Mouse (Mus musculus) adipocyte (in vitro differentiated cells): ENCODE results near the gene Aig1.
A peak's percentile ranks its signal among the peaks of the same experiment; 100 is the strongest.
"Not testable (repeated sequence)": the region's sequence is repeated elsewhere in the genome, so short reads cannot be mapped to it uniquely, and the experiment has no call there.

Experiments
- DNase-seq: peaks from one replicate; pipeline ENCODE4 v3.0.0-alpha.2; 2016; ENCODE audit warnings: low spot score

The Aig1 gene

GRCm38 (mm10) chr10:13868371-13869321 lies at the start of gene Aig1:
Aig1 (minus strand) TSS chr10:13868980.
- DNase-seq, result no peak

GRCm38 (mm10) chr10:13916645-13917342 lies 48.0 kb upstream of the Aig1 start:
- peak; percentile 59 for DNase-seq

- DNase-seq, result no peak
Measured at GRCm38 (mm10) chr10:13915211-13915610, 46.4 kb upstream of the Aig1 start.

GRCm38 (mm10) chr10:13913689-13914088 lies 44.9 kb upstream of the Aig1 start:
- DNase-seq, result peak; percentile 22

- DNase-seq, result no peak
Measured at GRCm38 (mm10) chr10:13906261-13906741, 37.5 kb upstream of the Aig1 start.

GRCm38 (mm10) chr10:13905618-13906017 lies 36.8 kb upstream of the Aig1 start:
- no peak for DNase-seq

GRCm38 (mm10) chr10:13892762-13893161 lies 24.0 kb upstream of the Aig1 start:
- not testable (repeated sequence) for DNase-seq

- DNase-seq, result no peak
Measured at GRCm38 (mm10) chr10:13882975-13883875, 14.4 kb upstream of the Aig1 start.

- DNase-seq, result no peak
Measured at GRCm38 (mm10) chr10:13882490-13882889, 13.7 kb upstream of the Aig1 start.

- DNase-seq, result no peak
Measured at GRCm38 (mm10) chr10:13878696-13879095, 9.9 kb upstream of the Aig1 start.

GRCm38 (mm10) chr10:13875038-13875420 lies 6.2 kb upstream of the Aig1 start:
- DNase-seq, result no peak

GRCm38 (mm10) chr10:13874301-13875037 lies 5.7 kb upstream of the Aig1 start:
- no peak for DNase-seq

GRCm38 (mm10) chr10:13870531-13870930 lies 1.8 kb upstream of the Aig1 start:
- DNase-seq, result no peak

- no peak for DNase-seq
Measured at GRCm38 (mm10) chr10:13869322-13870035, 699 bp upstream of the Aig1 start.

GRCm38 (mm10) chr10:13866391-13866790 lies 2.4 kb downstream of the Aig1 start:
- DNase-seq, result no peak

GRCm38 (mm10) chr10:13861115-13861909 lies 7.5 kb downstream of the Aig1 start:
- no peak for DNase-seq

GRCm38 (mm10) chr10:13856438-13856837 lies 12.3 kb downstream of the Aig1 start:
- no peak for DNase-seq

- no peak for DNase-seq
Measured at GRCm38 (mm10) chr10:13855969-13856368, 12.8 kb downstream of the Aig1 start.

GRCm38 (mm10) chr10:13855111-13855510 lies 13.7 kb downstream of the Aig1 start:
- DNase-seq, result no peak

GRCm38 (mm10) chr10:13850071-13850470 lies 18.7 kb downstream of the Aig1 start:
- DNase-seq, result no peak
